Mouse (Mus musculus) hematopoietic stem cell, adult 5-6 weeks (primary cell): Measurements from ENCODE around the gene Pusl1. TPM values are rescaled to one million over a fixed set of nuclear protein-coding genes. Genes with fewer than 3 reads are reported as not detected.

Source experiments
- total RNA-seq: library from RNA; stranded (forward); fragments of 172-1452, 232-1000 nt; gene quantifications from 2 replicates; pipeline ENCODE4 v1.2.3, GENCODE M21; 2017

Pusl1 gene
- total RNA-seq, 1 experiment from 2014 or later: 23.3 TPM

Other genes starting within 250 kb of the Pusl1 start
- not detected in 2 replicates for gene Gm10563, start 246.4 kb downstream of the Pusl1 start, total RNA-seq
- gene Mmp23, start 238.4 kb downstream of the Pusl1 start, total RNA-seq: not detected in 2 replicates
- 29.1 and 42.8 TPM in 2 replicates for gene Mib2, start 222.6 kb downstream of the Pusl1 start, total RNA-seq
- gene Fndc10, start 197.4 kb downstream of the Pusl1 start, total RNA-seq: 3.7 and 6.9 TPM in 2 replicates
- 73.4 and 97.7 TPM in 2 replicates for gene Ssu72, start 187.0 kb downstream of the Pusl1 start, total RNA-seq
- 0.31 and 1.5 TPM in 2 replicates for gene Tmem240, start 157.0 kb downstream of the Pusl1 start, total RNA-seq
- gene Atad3a, start 130.7 kb downstream of the Pusl1 start, total RNA-seq: 53.7 and 73.8 TPM in 2 replicates
- gene Vwa1, start 117.1 kb downstream of the Pusl1 start, total RNA-seq: 0.30 and 0.31 TPM in 2 replicates
- gene Tmem88b, start 105.9 kb downstream of the Pusl1 start, total RNA-seq: 0.05 TPM in 1 of 2 replicates, not detected in the other
- not detected in 2 replicates for gene Ankrd65, start 101.3 kb downstream of the Pusl1 start, total RNA-seq
- gene Mrpl20, start 88.9 kb downstream of the Pusl1 start, total RNA-seq: 47.9 and 55.7 TPM in 2 replicates
- gene Ccnl2, start 79.3 kb downstream of the Pusl1 start, total RNA-seq: 120 and 133 TPM in 2 replicates
- gene Aurkaip1, start 60.5 kb downstream of the Pusl1 start, total RNA-seq: 93.5 and 114 TPM in 2 replicates
- gene Mxra8, start 52.1 kb downstream of the Pusl1 start, total RNA-seq: 1.4 and 13.4 TPM in 2 replicates
- gene Dvl1, start 44.4 kb downstream of the Pusl1 start, total RNA-seq: 21.0 and 23.8 TPM in 2 replicates
- 0.45 and 0.75 TPM in 2 replicates for gene Tas1r3, start 28.4 kb downstream of the Pusl1 start, total RNA-seq
- 7.3 and 8.5 TPM in 2 replicates for gene Cptp, start 22.3 kb downstream of the Pusl1 start, total RNA-seq
- gene Ints11, start 22.2 kb downstream of the Pusl1 start, total RNA-seq: 22.6 and 24.8 TPM in 2 replicates
- gene Acap3, start within 50 bp of the Pusl1 start, total RNA-seq: 3.7 and 13.8 TPM in 2 replicates
- gene Ube2j2, start 52.0 kb upstream of the Pusl1 start, total RNA-seq: 80.7 and 104 TPM in 2 replicates
- 12.1 and 36.7 TPM in 2 replicates for gene C1qtnf12, start 70.5 kb upstream of the Pusl1 start, total RNA-seq
- gene B3galt6, start 100.9 kb upstream of the Pusl1 start, total RNA-seq: 8.6 and 11.8 TPM in 2 replicates
- 151 and 176 TPM in 2 replicates for gene Sdf4, start 101.1 kb upstream of the Pusl1 start, total RNA-seq
- 2.3 and 6.6 TPM in 2 replicates for gene Tnfrsf4, start 122.1 kb upstream of the Pusl1 start, total RNA-seq
- 14.5 and 33.5 TPM in 2 replicates for gene Tnfrsf18, start 134.4 kb upstream of the Pusl1 start, total RNA-seq
- gene Ttll10, start 167.6 kb upstream of the Pusl1 start, total RNA-seq: 1.3 TPM in 1 of 2 replicates, not detected in the other
- 35.2 and 42.8 TPM in 2 replicates for gene 9430015G10Rik, start 218.2 kb upstream of the Pusl1 start, total RNA-seq
- not detected in 2 replicates for gene Rnf223, start 238.7 kb upstream of the Pusl1 start, total RNA-seq